Comparison of ENCODE assay signal across 8 mouse cellular contexts in the genomic region with DNA sequence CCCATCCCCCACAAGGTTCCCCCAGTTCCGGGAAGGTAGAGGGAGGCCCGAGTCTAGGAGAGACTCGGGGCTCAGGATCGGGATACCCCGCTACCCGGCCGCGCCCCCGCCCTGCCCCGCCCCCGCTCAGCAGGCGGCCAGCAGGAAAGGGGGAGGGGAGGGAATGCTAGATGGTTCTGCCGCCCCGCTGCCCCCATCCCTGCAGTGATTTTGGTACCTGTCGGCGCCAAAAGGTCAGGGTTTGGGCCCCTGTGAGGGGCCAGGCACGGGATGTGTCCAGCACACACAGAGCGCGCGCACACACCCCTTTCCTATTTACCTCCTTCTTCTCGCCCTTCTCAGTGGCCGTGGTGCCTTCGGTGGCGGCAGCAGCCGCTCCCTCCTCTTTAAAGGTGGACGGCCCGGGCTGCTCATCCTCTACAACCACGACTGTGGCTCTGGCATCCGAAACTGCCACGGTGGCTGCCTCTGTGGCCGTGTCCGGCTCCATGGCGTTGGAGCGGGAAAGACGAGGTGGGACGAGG. TPM values are rescaled to one million over a fixed set of nuclear protein-coding genes. Genes with fewer than 3 reads are reported as not detected.
DNase-seq lines count a peak whose midpoint lies in the region; ATAC-seq and TF ChIP-seq lines count a peak whose summit lies in the region.

No protein-coding gene starts in this region.

- no peaks in the 10 kb centered on the region for H3K36me3 ChIP-seq in CH12.LX (replicated peaks in 1 of 2; ENCODE audit: control insufficient read depth in 1 of 2, insufficient read depth in 1 of 2, low read length in 1 of 2)
- no peaks in the 10 kb centered on the region for H3K36me3 ChIP-seq in heart, embryonic 15.5 days

- peak; percentile 66 for ATAC-seq in heart, embryonic 15.5 days (replicated peaks; ENCODE audit: insufficient number of reproducible peaks, insufficient read depth, low FRiP score, low read depth)

- TF ChIP-seq CTCF in CH12.LX (conservative IDR thresholded peaks at IDR 0.05 in 1 of 2, IDR thresholded peaks at IDR 0.05 in 1 of 2; ENCODE audit: low read depth in 2 of 2, low read length in 2 of 2): no peak

- no peaks in the 10 kb centered on the region for H3K79me2 ChIP-seq in CH12.LX (replicated peaks; ENCODE audit: control insufficient read depth, extremely low read depth, insufficient read depth, poor library complexity, severe bottlenecking)

- dilution Hi-C loops in CH12.LX (cut with MboI; ENCODE audit: extremely low pct_ligation_motif_present, extremely low pct_unique_long_range_greater_than_20kb, low sequenced_read_pairs): no loop called here

- H3K27ac ChIP-seq in CH12.LX (ENCODE audit: insufficient read depth, low read depth): no peak overlapping the region
- H3K27ac ChIP-seq in heart, embryonic 15.5 days: peak overlapping the region; percentile 77

- no peak overlapping the region for H3K9ac ChIP-seq in CH12.LX (ENCODE audit: insufficient read depth, low read depth)
- peak overlapping the region; percentile 68 for H3K9ac ChIP-seq in heart, embryonic 15.5 days

- TF ChIP-seq RAD21 in CH12.LX (IDR thresholded peaks at IDR 0.05; ENCODE audit: low read depth, low read length): no peak

- H3K4me3 ChIP-seq in CH12.LX (replicated peaks in 1 of 3; ENCODE audit: low read depth in 2 of 3, low read length in 2 of 3, poor library complexity in 1 of 3): peak overlapping the region in 2 of 3 experiments; percentile 56 to 61
- peak overlapping the region; percentile 67 for H3K4me3 ChIP-seq in heart, embryonic 15.5 days

- no peaks in the 10 kb centered on the region for H3K27me3 ChIP-seq in CH12.LX (replicated peaks)
- H3K27me3 ChIP-seq in heart, embryonic 15.5 days: no peaks in the 10 kb centered on the region

- WGBS in heart, embryonic 15.5 days: 10% methylated on average over 32 of the region's 36 CpGs

- in situ Hi-C loops in CH12.LX (cut with MboI; ENCODE audit: low pct_ligation_motif_present, low pct_unique_long_range_greater_than_20kb, low sequenced_read_pairs): no loop called here

- H3K4me2 ChIP-seq in CH12.LX (ENCODE audit: insufficient read depth, low read depth, poor library complexity, severe bottlenecking): peak overlapping the region; percentile 99
- peak overlapping the region; percentile 69 for H3K4me2 ChIP-seq in heart, embryonic 15.5 days

- no peaks in the 10 kb centered on the region for H3K9me3 ChIP-seq in CH12.LX (replicated peaks; ENCODE audit: low read length)
- H3K9me3 ChIP-seq in heart, embryonic 15.5 days (replicated peaks): no peaks in the 10 kb centered on the region

- intact Hi-C loops in left cerebral cortex, postnatal 4 days (cut with DNase I): no loop called here

- H3K4me1 ChIP-seq in CH12.LX (ENCODE audit: control insufficient read depth in 1 of 2, insufficient read depth in 2 of 2): no peaks in the 10 kb centered on the region; a peak in 1 of 4 replicates
- H3K4me1 ChIP-seq in heart, embryonic 15.5 days (replicated peaks): no peaks in the 10 kb centered on the region

- no peak for TF ChIP-seq EP300 in CH12.LX (IDR thresholded peaks at IDR 0.05; ENCODE audit: low read length)

- no peak for TF ChIP-seq POLR2A in CH12.LX (IDR thresholded peaks at IDR 0.05; ENCODE audit: low read depth, low read length)

- DNase-seq in frontal cortex, postnatal 10 days (ENCODE audit: low spot score in 2 of 2): peak; percentile 11 to 18
- no peak for DNase-seq in frontal cortex, postnatal 14 days (ENCODE audit: low spot score in 2 of 2)
- DNase-seq in CH12.LX (ENCODE audit: extremely low read depth): no peak
- DNase-seq in cerebellum, postnatal 10 days: peak; percentile 56 to 60
- DNase-seq in left cerebral cortex, postnatal 4 days: peak; percentile 23
- DNase-seq in neural tube, embryonic 10.5 days (ENCODE audit: extremely low spot score, low spot score): peak; percentile 41
- DNase-seq in spleen, postnatal 36 days (ENCODE audit: low spot score in 2 of 2): no peak

TF ChIP-seq in CH12.LX, 34 proteins besides CTCF, POLR2A, EP300 and RAD21:
- TF ChIP-seq NRF1 (IDR thresholded peaks at IDR 0.05; ENCODE audit: low read depth, low read length) (no peak), CHD2 (IDR thresholded peaks at IDR 0.05; ENCODE audit: low read length) (0 out of 2 replicates have a peak, but pooled peaks have one; percentile 32)

RNA-seq across cellular contexts. Expression of a gene that starts 0.8 kb away (rescaled TPM):
- total RNA-seq in CH12.LX (2012; rRNA removed) (0.13 and 0.42 TPM in 2 replicates), CH12.LX (2014; rRNA removed) (0.28 and 0.36 TPM in 2 replicates)
- 0.44 and 0.46 TPM in 2 replicates for polyA plus RNA-seq in CH12.LX (2012; ENCODE audit: insufficient read length, low read depth)
- polyA plus RNA-seq in heart, embryonic 15.5 days (2015; fragmentation: Nextera tagmentation; extraction: Ambion mirVana): 21.3 and 21.6 TPM in 2 replicates
- total RNA-seq in left cerebral cortex, postnatal 4 days (2021): 10 to 100 TPM; 52.3 to 53.1 TPM

RNA-seq across cellular contexts. Expression of a gene that starts 20.2 kb away (rescaled TPM):
- total RNA-seq in CH12.LX (2012; rRNA removed) (2.4 and 2.6 TPM in 2 replicates), CH12.LX (2014; rRNA removed) (3.8 and 4.7 TPM in 2 replicates)
- polyA plus RNA-seq in CH12.LX (2012; ENCODE audit: insufficient read length, low read depth): 6.2 and 7.1 TPM in 2 replicates
- 10.8 and 13.2 TPM in 2 replicates for polyA plus RNA-seq in heart, embryonic 15.5 days (2015; fragmentation: Nextera tagmentation; extraction: Ambion mirVana)
- 10 to 100 TPM; 49.4 to 50.8 TPM for total RNA-seq in left cerebral cortex, postnatal 4 days (2021)

Comparison
In these comparisons a context has a peak if more than half of its experiments do, and no peak if none do; other contexts are left out.
1. DNase-seq: peak in frontal cortex, postnatal 10 days (2 of 2), cerebellum, postnatal 10 days (2 of 2), left cerebral cortex, postnatal 4 days (single experiment) and neural tube, embryonic 10.5 days (single experiment); none in frontal cortex, postnatal 14 days (0 of 2), CH12.LX (single experiment) and spleen, postnatal 36 days (0 of 2).
2. RNA of a gene that starts 0.8 kb away (total RNA-seq): 52.3 to 53.1 TPM in left cerebral cortex, postnatal 4 days; 0.13 to 0.42 TPM in CH12.LX; every median in the first group is over 10 times any median in the second.
3. RNA of a gene that starts 20.2 kb away (total RNA-seq): 49.4 to 50.8 TPM in left cerebral cortex, postnatal 4 days; 2.4 to 4.7 TPM in CH12.LX; every median in the first group is over 4 times any median in the second.